Mouse (Mus musculus): ENCODE data around the gene Gpr4.

GRCm38 (mm10) chr7:19184758-19185157 lies 27.6 kb upstream of the Gpr4 start:
- TF ChIP-seq TAL1 (IDR thresholded peaks at IDR 0.05; ENCODE audit: low read length) (no peak), GATA1 (IDR thresholded peaks at IDR 0.05; ENCODE audit: low read length) (no peak)
